Mouse (Mus musculus): ENCODE measurements around the gene Gmeb1. TPM values are rescaled to one million over a fixed set of nuclear protein-coding genes. Genes with fewer than 3 reads are reported as not detected.
A peak's percentile ranks its signal among the peaks of the same experiment; 100 is the strongest.
"Not testable (repeated sequence)": the region's sequence is repeated elsewhere in the genome, so short reads cannot be mapped to it uniquely, and the experiment has no call there.

Gmeb1 gene
- polyA plus RNA-seq (2015; fragmentation: Nextera tagmentation; extraction: Ambion mirVana): 42.6 and 46.2 TPM in 2 replicates

- H3K9ac ChIP-seq: peak within 1 kb of the TSS; percentile 94
- peak within 1 kb of the TSS; percentile 78 for H3K4me3 ChIP-seq
Measured at GRCm38 (mm10) chr4:132261514-132262357, at the start of gene Gmeb1. Gmeb1 (minus strand) TSS chr4:132261602.

GRCm38 (mm10) chr4:132309849-132310472 is 48.6 kb upstream of the Gmeb1 start:
- ATAC-seq (ENCODE audit: insufficient number of reproducible peaks, insufficient read depth, low FRiP score, low TSS enrichment, low read depth): no peak
- H3K4me1 ChIP-seq: peaks cover 8% of the 10 kb centered on the region
- H3K9ac ChIP-seq: peak overlapping the region; percentile 97
- H3K27ac ChIP-seq: peak overlapping the region; percentile 90
- WGBS: 24% methylated on average over 10 of the region's 10 CpGs
- peak overlapping the region; percentile 79 for H3K4me3 ChIP-seq
- H3K9me3 ChIP-seq: no peaks in the 10 kb centered on the region
- no peaks in the 10 kb centered on the region for H3K27me3 ChIP-seq
- peak overlapping the region; percentile 75 for H3K4me2 ChIP-seq
- H3K36me3 ChIP-seq: peaks cover 53% of the 10 kb centered on the region

More at GRCm38 (mm10) chr4:132261514-132262357, at the start of gene Gmeb1:
- Histone ChIP-seq H3K4me2 (peak within 1 kb of the TSS; percentile 86), H3K27me3 (no peaks in the 10 kb centered on the region), H3K27ac (peak within 1 kb of the TSS; percentile 95), H3K36me3 (0 out of 2 replicates have a peak, but pooled peaks cover 4% of the 10 kb centered on the region), H3K9me3 (no peaks in the 10 kb centered on the region), H3K4me1 (peaks cover 22% of the 10 kb centered on the region)
- WGBS: 17% methylated on average over 34 of the region's 49 CpGs
- ATAC-seq (ENCODE audit: insufficient number of reproducible peaks, insufficient read depth, low FRiP score, low TSS enrichment, low read depth): peak; percentile 84; the same call in 1 of the 2 replicates

GRCm38 (mm10) chr4:132309140-132309848 is 47.9 kb upstream of the Gmeb1 start:
- H3K9me3 ChIP-seq: no peaks in the 10 kb centered on the region
- peak overlapping the region; percentile 97 for H3K9ac ChIP-seq
- WGBS: under 1% methylated on average over 15 of the region's 15 CpGs
- no peaks in the 10 kb centered on the region for H3K27me3 ChIP-seq
- peak overlapping the region; percentile 75 for H3K4me2 ChIP-seq
- peak overlapping the region; percentile 90 for H3K27ac ChIP-seq
- peaks cover 8% of the 10 kb centered on the region for H3K4me1 ChIP-seq
- peaks cover 47% of the 10 kb centered on the region for H3K36me3 ChIP-seq
- peak overlapping the region; percentile 79 for H3K4me3 ChIP-seq
- ATAC-seq (ENCODE audit: insufficient number of reproducible peaks, insufficient read depth, low FRiP score, low TSS enrichment, low read depth): no peak

- peak overlapping the region; percentile 75 for H3K4me2 ChIP-seq
- peak; percentile 84 for ATAC-seq (ENCODE audit: insufficient number of reproducible peaks, insufficient read depth, low FRiP score, low TSS enrichment, low read depth)
- H3K4me1 ChIP-seq: peaks cover 8% of the 10 kb centered on the region
Measured at GRCm38 (mm10) chr4:132308437-132309139, 47.2 kb upstream of the Gmeb1 start.

GRCm38 (mm10) chr4:132306004-132306403 is 44.6 kb upstream of the Gmeb1 start:
- Histone ChIP-seq H3K27me3 (no peaks in the 10 kb centered on the region), H3K27ac (no peak overlapping the region), H3K4me1 (peaks cover 19% of the 10 kb centered on the region), H3K9ac (no peak overlapping the region), H3K4me3 (no peak overlapping the region), H3K9me3 (no peaks in the 10 kb centered on the region), H3K36me3 (peaks cover 15% of the 10 kb centered on the region), H3K4me2 (no peak overlapping the region)
- ATAC-seq (ENCODE audit: insufficient number of reproducible peaks, insufficient read depth, low FRiP score, low TSS enrichment, low read depth): no peak
- WGBS: 72% methylated on average over 6 of the region's 6 CpGs

More at GRCm38 (mm10) chr4:132308437-132309139, 47.2 kb upstream of the Gmeb1 start:
- Histone ChIP-seq H3K27ac (peak overlapping the region; percentile 90), H3K36me3 (peaks cover 40% of the 10 kb centered on the region), H3K27me3 (no peaks in the 10 kb centered on the region), H3K9ac (peak overlapping the region; percentile 97), H3K4me3 (peak overlapping the region; percentile 79), H3K9me3 (no peaks in the 10 kb centered on the region)
- under 1% methylated on average over 41 of the region's 41 CpGs for WGBS

GRCm38 (mm10) chr4:132305276-132305675 is 43.9 kb upstream of the Gmeb1 start:
- 82% methylated on average over 8 of the region's 8 CpGs for WGBS
- Histone ChIP-seq H3K27ac (no peak overlapping the region), H3K9me3 (no peaks in the 10 kb centered on the region), H3K27me3 (no peaks in the 10 kb centered on the region), H3K4me3 (no peak overlapping the region), H3K9ac (no peak overlapping the region), H3K4me2 (no peak overlapping the region), H3K36me3 (peaks cover 7% of the 10 kb centered on the region), H3K4me1 (peaks cover 19% of the 10 kb centered on the region)
- no peak for ATAC-seq (ENCODE audit: insufficient number of reproducible peaks, insufficient read depth, low FRiP score, low TSS enrichment, low read depth)

GRCm38 (mm10) chr4:132303484-132303883 is 42.1 kb upstream of the Gmeb1 start:
- peak overlapping the region; percentile 78 for H3K4me2 ChIP-seq
- H3K9ac ChIP-seq: peak overlapping the region; percentile 71
- 45% methylated on average over 6 of the region's 6 CpGs for WGBS
- H3K36me3 ChIP-seq; H3K27me3 ChIP-seq; H3K27ac ChIP-seq; H3K9me3 ChIP-seq; ATAC-seq (ENCODE audit: insufficient number of reproducible peaks, insufficient read depth, low FRiP score, low TSS enrichment, low read depth): not testable (repeated sequence)
- H3K4me1 ChIP-seq: peaks cover 11% of the 10 kb centered on the region
- H3K4me3 ChIP-seq: peak overlapping the region; percentile 49

- peak within 1 kb of the TSS; percentile 55; the same call in 1 of the 2 replicates for H3K27ac ChIP-seq
- WGBS: 1% methylated on average over 31 of the region's 31 CpGs
Measured at GRCm38 (mm10) chr4:132302939-132303479, 41.6 kb upstream of the Gmeb1 start, which contains the start of gene Rab42. Rab42 (minus strand) TSS chr4:132303385.

GRCm38 (mm10) chr4:132301965-132302938 is 40.9 kb upstream of the Gmeb1 start:
- ATAC-seq (ENCODE audit: insufficient number of reproducible peaks, insufficient read depth, low FRiP score, low TSS enrichment, low read depth): no peak
- Histone ChIP-seq H3K9me3 (no peaks in the 10 kb centered on the region), H3K4me1 (peaks cover 11% of the 10 kb centered on the region), H3K4me2 (peak overlapping the region; percentile 78), H3K36me3 (no peaks in the 10 kb centered on the region), H3K9ac (peak overlapping the region; percentile 71), H3K4me3 (peak overlapping the region; percentile 49), H3K27ac (peak overlapping the region; percentile 55; the same call in 1 of the 2 replicates), H3K27me3 (no peaks in the 10 kb centered on the region)
- 59% methylated on average over 16 of the region's 16 CpGs for WGBS

More at GRCm38 (mm10) chr4:132302939-132303479, 41.6 kb upstream of the Gmeb1 start, which contains the start of gene Rab42:
- Histone ChIP-seq H3K4me1 (peaks cover 11% of the 10 kb centered on the region), H3K4me2 (peak within 1 kb of the TSS; percentile 78), H3K27me3 (no peaks in the 10 kb centered on the region), H3K36me3 (no peaks in the 10 kb centered on the region), H3K9ac (peak within 1 kb of the TSS; percentile 71), H3K4me3 (peak within 1 kb of the TSS; percentile 49), H3K9me3 (no peaks in the 10 kb centered on the region)
- ATAC-seq (ENCODE audit: insufficient number of reproducible peaks, insufficient read depth, low FRiP score, low TSS enrichment, low read depth): peak; percentile 70

GRCm38 (mm10) chr4:132301486-132301885 is 40.1 kb upstream of the Gmeb1 start:
- no peak for ATAC-seq (ENCODE audit: insufficient number of reproducible peaks, insufficient read depth, low FRiP score, low TSS enrichment, low read depth)
- Histone ChIP-seq H3K4me1 (peaks cover 11% of the 10 kb centered on the region), H3K36me3 (no peaks in the 10 kb centered on the region), H3K27ac (no peak overlapping the region), H3K9me3 (no peaks in the 10 kb centered on the region), H3K4me3 (no peak overlapping the region), H3K4me2 (no peak overlapping the region), H3K9ac (no peak overlapping the region), H3K27me3 (no peaks in the 10 kb centered on the region)
- 86% methylated on average over 6 of the region's 6 CpGs for WGBS

Measured in embryonic facial prominence, embryonic 13.5 days (tissue).